Mouse (Mus musculus): ENCODE data around the gene Rab34.

DNA sequence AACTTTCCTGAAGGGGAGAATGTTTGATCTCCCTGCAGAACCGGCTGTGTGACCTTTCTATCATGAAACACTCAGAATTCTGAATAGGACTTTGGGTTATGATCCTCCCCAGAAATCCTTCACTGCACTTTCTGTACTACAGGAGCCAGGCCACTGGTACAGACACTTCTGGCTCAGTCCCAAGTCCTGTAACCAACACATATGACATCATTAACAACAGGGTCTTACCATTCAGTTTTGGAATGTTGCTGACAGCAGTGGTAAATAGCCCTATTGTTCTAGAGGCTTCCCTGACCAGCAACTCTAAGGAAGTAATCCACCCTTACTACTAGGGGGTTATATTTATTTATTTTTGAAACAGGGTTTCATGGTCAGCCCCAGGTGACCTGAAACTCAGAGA lies 4.9 kb downstream of the Rab34 start, which contains the start of gene Proca1:
- TF ChIP-seq POLR2A (IDR thresholded peaks at IDR 0.05; ENCODE audit: insufficient read depth, low read depth, low read length), result no peak
- TF ChIP-seq CTCF (IDR thresholded peaks at IDR 0.05), result no peak
- no peak for TF ChIP-seq EP300 (IDR thresholded peaks at IDR 0.05; ENCODE audit: insufficient read depth, low read depth, low read length)
